Mouse (Mus musculus): ENCODE results near the gene Ppp1r8.

The Ppp1r8 gene

DNA sequence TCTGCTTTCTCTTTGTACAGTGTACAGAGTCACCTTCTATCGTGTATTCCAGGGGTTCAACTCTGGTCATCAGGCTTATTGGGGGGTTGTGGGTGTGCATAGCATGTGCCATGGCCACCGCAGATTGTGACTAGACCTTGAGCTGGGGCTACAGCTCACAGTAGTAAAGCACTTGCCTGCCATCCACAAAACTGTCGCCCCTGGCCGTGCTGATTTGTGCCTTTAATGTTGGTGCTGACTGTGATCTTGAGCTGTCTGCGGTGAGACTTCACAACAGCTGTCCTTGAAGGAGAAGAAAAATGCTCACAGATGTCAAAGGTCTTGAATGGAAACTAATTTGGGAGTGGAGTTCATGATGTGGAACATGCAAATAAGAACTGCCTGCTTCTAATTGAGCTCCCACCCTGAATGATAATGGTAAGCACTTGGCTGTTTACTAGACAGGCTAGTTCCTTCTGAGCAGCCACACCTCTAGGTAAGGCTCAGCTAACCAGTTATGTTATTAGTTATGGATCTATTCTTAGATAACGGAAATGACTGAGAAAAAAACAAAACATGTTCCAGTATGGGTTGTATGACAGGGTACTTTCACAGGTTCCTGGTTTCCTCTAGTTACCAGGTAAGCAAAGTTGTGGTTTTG, 64.3 kb downstream of the Ppp1r8 start:
- DNase-seq (ENCODE audit: low spot score), result no peak

All from c-Kit-positive CD71-positive TER-119-positive erythroid progenitor cells, embryonic 14.5 days (primary cell).